Mouse (Mus musculus) embryonic facial prominence, embryonic 12.5 days (tissue): ENCODE data around the gene Socs7. TPM values are rescaled to one million over a fixed set of nuclear protein-coding genes. Genes with fewer than 3 reads are reported as not detected.
"Not testable (repeated sequence)": the region's sequence is repeated elsewhere in the genome, so short reads cannot be mapped to it uniquely, and the experiment has no call there.

Experiments
- ATAC-seq: fragments of 200-750 bp; cut with Nextera tagmentation; 2 replicates; pipeline ENCODE4 v1.8.0; 2017; ENCODE audit not compliant: insufficient number of reproducible peaks, insufficient read depth, low FRiP score, low TSS enrichment
- H3K27ac ChIP-seq: fragments of 300-500 bp; sonication (generic); 2 replicates; pipeline ENCODE4 v1.5.1; 2016; ENCODE audit warnings: mild to moderate bottlenecking
- H3K27me3 ChIP-seq: fragments of 300-500 bp; sonication (generic); 2 replicates; pipeline ENCODE4 v1.6.1; 2016; ENCODE audit warnings: mild to moderate bottlenecking, moderate library complexity
- H3K36me3 ChIP-seq: fragments of 300-500 bp; sonication (generic); 2 replicates; pipeline ENCODE4 v1.6.1; 2016; ENCODE audit warnings: mild to moderate bottlenecking
- H3K4me1 ChIP-seq: fragments of 300-500 bp; sonication (generic); 2 replicates; pipeline ENCODE4 v1.6.1; 2016
- H3K4me2 ChIP-seq: fragments of 300-500 bp; sonication (generic); replicated peaks from 2 replicates; pipeline ENCODE4 v1.6.1; 2016; ENCODE audit warnings: mild to moderate bottlenecking, moderate library complexity
- H3K4me3 ChIP-seq: fragments of 300-500 bp; sonication (generic); 2 replicates; pipeline ENCODE4 v1.5.1; 2016; ENCODE audit warnings: mild to moderate bottlenecking
- H3K9ac ChIP-seq: fragments of 300-500 bp; sonication (generic); 2 replicates; pipeline ENCODE4 v1.6.1; 2016; ENCODE audit warnings: mild to moderate bottlenecking, moderate library complexity
- H3K9me3 ChIP-seq: fragments of 300-500 bp; sonication (generic); 2 replicates; pipeline ENCODE4 v1.6.1; 2016; ENCODE audit warnings: mild to moderate bottlenecking, moderate library complexity
- WGBS: fragments of 180-500 bp; shearing (Covaris S2); methylation state at CpG from one replicate; pipeline ENCODE4 v1.1.7; 2016; 5-methylcytosine and 5-hydroxymethylcytosine counted together
- polyA plus RNA-seq: library from polyadenylated mRNA; unstranded; fragments of >200 nt; fragmentation: Nextera tagmentation; extraction: Ambion mirVana; gene quantifications from 2 replicates; pipeline ENCODE4 v1.2.1, GENCODE M21; 2016

Gene Socs7
- polyA plus RNA-seq, 1 experiment from 2014 or later, result 6.1 TPM

DNA sequence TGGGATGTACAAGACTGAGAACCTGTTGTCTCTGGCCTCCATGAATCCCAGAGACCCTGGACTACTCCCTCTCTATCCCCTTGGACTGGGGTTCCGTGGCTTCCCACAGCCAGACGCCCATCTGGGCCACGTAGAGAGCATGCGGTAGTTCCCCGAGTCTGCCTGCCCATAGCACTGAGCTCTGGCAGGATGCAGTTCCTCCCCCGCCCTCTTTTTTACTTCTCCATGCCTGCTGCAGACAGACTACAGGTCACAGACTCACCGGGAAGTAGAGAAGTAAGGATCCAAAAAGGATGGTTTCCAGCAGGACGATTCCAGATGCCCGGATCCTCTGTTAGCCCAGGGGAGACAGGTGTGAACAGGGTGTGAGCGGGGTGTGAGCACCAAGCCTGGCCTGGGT is 16.9 kb upstream of the Socs7 start:
- H3K4me1 ChIP-seq, result peaks cover 16% of the 10 kb centered on the region
- no peak overlapping the region for H3K27ac ChIP-seq
- H3K9me3 ChIP-seq, result no peaks in the 10 kb centered on the region
- H3K27me3 ChIP-seq, result peaks cover 3% of the 10 kb centered on the region; the same call in 1 of the 2 replicates
- H3K9ac ChIP-seq, result no peak overlapping the region
- 71% methylated on average over 10 of the region's 10 CpGs for WGBS
- no peak overlapping the region for H3K4me2 ChIP-seq
- no peak for ATAC-seq
- no peaks in the 10 kb centered on the region for H3K36me3 ChIP-seq
- no peak overlapping the region for H3K4me3 ChIP-seq

DNA sequence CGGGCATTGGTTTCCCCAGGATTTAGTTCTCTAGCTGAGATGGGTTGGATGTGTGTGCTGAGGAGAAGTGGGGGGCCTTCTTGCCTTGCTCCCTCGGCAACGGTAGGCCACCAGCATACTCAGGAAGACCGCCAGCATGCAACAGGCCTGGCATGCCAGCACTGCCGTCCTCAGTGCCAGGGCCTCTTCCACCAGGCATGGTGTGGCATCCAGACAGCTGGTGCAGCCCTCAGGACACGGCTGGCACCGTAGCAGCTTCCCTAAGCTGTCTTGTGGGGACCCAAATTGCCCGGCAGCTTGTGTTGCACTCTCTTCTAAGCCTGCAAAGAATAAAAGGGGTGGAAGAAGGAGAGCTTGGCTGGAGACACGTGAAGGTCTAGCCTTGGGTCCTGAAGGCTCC is 16.0 kb upstream of the Socs7 start:
- Histone ChIP-seq H3K27me3 (peaks cover 3% of the 10 kb centered on the region; the same call in 1 of the 2 replicates), H3K4me1 (peaks cover 16% of the 10 kb centered on the region), H3K4me2 (no peak overlapping the region), H3K27ac (no peak overlapping the region), H3K36me3 (no peaks in the 10 kb centered on the region), H3K9me3 (no peaks in the 10 kb centered on the region), H3K4me3 (no peak overlapping the region), H3K9ac (no peak overlapping the region)
- 84% methylated on average over 9 of the region's 9 CpGs for WGBS
- no peak for ATAC-seq

DNA sequence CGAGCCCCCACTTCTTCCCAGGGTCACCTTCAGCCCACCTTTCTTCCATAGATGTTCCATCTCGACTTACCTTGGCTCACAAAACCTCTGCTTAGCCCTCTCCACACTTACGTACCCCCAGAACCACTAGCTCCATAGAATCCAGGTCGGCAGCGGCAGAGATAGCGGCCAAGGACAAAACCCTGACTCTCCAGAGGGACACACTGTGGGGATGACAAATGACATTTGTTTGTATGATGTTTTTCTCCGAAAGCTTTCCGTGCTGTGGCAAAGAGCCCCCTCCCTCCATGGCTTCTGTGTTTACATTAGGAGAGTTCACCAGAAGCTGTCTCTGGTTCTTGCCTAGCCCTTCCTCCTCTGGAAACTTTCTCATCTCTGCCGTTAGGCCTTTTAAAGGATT is 15.1 kb upstream of the Socs7 start:
- no peak for ATAC-seq

DNA sequence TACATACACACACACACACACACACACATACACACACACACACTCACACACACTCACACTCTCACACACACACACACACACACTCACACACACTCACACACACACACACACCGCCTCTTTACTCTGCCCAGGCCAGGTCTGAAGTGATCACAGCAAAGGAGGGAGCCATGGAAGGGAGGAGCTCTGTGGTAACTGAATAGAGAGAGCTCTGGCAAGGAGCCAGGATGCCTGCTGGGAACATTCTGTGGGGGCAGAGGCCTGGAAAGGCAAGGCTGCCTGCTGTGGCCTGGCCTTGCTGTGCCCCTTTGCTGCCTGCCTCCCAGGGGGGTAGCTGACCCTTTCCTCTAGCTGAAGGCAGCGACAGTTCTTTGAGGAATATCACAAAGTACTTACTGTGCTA is 12.3 kb upstream of the Socs7 start:
- no peaks in the 10 kb centered on the region for H3K36me3 ChIP-seq
- H3K9ac ChIP-seq, result no peak overlapping the region
- H3K4me3 ChIP-seq, result no peak overlapping the region
- H3K27ac ChIP-seq, result 0 out of 2 replicates have a peak overlapping the region, but pooled peaks have one; percentile 0
- H3K4me2 ChIP-seq, result 0 out of 2 replicates have a peak overlapping the region, but pooled peaks have one; percentile 4
- 17% methylated on average over 2 of the region's 2 CpGs for WGBS
- peaks cover 3% of the 10 kb centered on the region; the same call in 1 of the 2 replicates for H3K27me3 ChIP-seq
- ATAC-seq, result peak; percentile 67; the same call in 1 of the 2 replicates
- no peaks in the 10 kb centered on the region for H3K9me3 ChIP-seq
- H3K4me1 ChIP-seq, result peaks cover 7% of the 10 kb centered on the region

More for the DNA sequence above, 15.1 kb upstream of the Socs7 start:
- WGBS, result 83% methylated on average over 9 of the region's 9 CpGs
- H3K4me3 ChIP-seq, result no peak overlapping the region
- H3K4me2 ChIP-seq, result no peak overlapping the region
- peaks cover 3% of the 10 kb centered on the region; the same call in 1 of the 2 replicates for H3K27me3 ChIP-seq
- H3K4me1 ChIP-seq, result peaks cover 16% of the 10 kb centered on the region
- H3K9ac ChIP-seq, result no peak overlapping the region
- no peaks in the 10 kb centered on the region for H3K36me3 ChIP-seq
- no peak overlapping the region for H3K27ac ChIP-seq
- H3K9me3 ChIP-seq, result no peaks in the 10 kb centered on the region

DNA sequence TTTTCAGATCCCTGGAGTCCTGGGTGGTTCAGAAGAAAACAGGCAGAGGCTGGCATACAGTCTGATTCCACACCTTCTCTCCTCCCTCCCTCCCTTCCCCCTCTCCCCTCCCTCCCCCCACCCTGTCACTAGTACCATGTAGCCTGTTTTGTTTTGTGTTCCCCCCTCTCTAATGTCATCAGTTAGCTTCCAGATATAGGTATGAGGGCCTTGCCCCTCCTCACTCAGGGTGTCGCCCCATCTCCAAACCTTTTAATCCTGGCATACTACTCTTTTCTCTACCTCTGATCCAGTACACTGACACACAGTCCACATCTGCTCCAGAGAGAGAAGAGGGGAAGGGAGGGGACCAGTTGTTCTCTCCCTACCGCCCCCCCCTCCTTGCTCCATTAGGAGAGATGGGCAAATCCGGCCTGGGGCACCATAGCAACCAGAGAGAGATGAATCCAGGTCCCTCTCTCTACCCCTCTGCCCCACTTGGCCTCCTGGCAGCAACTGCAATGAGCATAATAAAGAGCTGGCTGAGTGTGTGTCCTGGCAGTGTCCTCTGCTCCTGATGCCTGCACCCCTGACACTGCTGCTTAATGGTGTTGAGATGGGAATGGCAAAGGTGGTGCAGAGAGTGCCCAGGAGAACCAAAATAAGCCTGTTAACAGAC is 10.2 kb upstream of the Socs7 start, which contains the start of gene Gpr179:
Gene Gpr179 (minus strand): TSS at position 51 of the 658 bp plus-strand sequence.
- 65% methylated on average over 3 of the region's 3 CpGs for WGBS
- Histone ChIP-seq H3K4me1 (peaks cover 7% of the 10 kb centered on the region), H3K27me3 (no peaks in the 10 kb centered on the region; the same call in 1 of the 2 replicates), H3K4me3 (no peak within 1 kb of the TSS), H3K36me3 (no peaks in the 10 kb centered on the region), H3K27ac (no peak within 1 kb of the TSS), H3K9me3 (no peaks in the 10 kb centered on the region), H3K4me2 (no peak within 1 kb of the TSS), H3K9ac (no peak within 1 kb of the TSS)
- ATAC-seq, result no peak

DNA sequence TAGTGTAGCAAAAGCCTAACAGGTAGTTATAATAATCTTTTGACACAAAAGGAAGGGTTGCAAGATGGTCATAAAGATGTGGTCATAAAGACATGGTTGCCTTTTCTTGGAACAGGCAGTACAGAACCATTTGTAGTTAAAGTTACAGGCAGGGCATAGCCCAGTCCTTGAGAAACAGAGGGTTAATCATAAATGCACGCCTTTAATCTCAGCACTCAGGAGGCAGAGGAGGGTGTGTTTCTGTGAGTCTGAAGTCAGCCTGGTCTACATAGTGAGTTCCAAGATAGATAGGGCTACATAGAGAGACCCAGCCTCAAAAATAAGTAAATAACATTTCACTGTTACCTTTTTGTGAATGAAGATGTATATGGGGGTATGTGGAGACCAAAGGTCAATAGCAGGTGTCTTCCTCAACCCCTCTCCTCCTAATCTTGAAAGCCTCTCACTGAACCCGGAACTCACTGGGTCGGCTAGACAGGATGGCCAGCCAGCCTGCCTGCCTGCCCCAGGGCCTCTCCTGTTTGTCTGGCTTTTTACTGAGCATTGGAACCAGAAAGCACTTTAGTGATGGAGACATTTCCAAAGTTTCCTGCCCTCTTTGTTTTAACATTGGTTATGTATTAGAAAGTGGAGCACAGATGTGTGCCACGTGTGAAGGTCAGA is 9.3 kb upstream of the Socs7 start:
- Histone ChIP-seq H3K9me3 (no peaks in the 10 kb centered on the region), H3K4me2 (no peak overlapping the region), H3K36me3 (no peaks in the 10 kb centered on the region), H3K4me3 (no peak overlapping the region), H3K9ac (no peak overlapping the region), H3K4me1 (peaks cover 7% of the 10 kb centered on the region), H3K27me3 (no peaks in the 10 kb centered on the region; the same call in 1 of the 2 replicates), H3K27ac (no peak overlapping the region)
- 49% methylated on average over 4 of the region's 4 CpGs for WGBS
- no peak for ATAC-seq

DNA sequence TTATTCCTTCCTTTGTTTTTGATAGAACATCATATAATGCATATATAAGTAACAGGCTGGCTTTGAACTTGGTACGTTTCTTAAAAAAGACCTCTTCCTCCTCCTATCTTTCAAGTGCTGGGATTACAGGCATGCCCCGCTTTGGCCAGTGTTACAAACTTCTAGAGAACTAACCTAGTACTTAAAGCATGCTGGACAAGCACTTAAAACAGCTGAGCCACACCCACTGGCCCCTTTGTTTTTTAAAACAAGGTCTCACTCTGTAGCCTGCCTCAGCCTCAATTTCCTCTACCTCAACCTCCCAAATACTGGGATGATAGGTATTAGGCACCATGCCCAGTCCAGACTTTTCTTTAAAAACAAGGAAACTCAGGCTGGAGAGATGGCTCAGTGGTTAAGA is 7.7 kb upstream of the Socs7 start:
- no peak overlapping the region for H3K4me3 ChIP-seq
- H3K9me3 ChIP-seq, result no peaks in the 10 kb centered on the region
- WGBS, result 75% methylated on average over 2 of the region's 2 CpGs
- no peaks in the 10 kb centered on the region; the same call in 1 of the 2 replicates for H3K27me3 ChIP-seq
- H3K4me2 ChIP-seq, result no peak overlapping the region
- H3K27ac ChIP-seq, result no peak overlapping the region
- H3K36me3 ChIP-seq, result no peaks in the 10 kb centered on the region
- no peak overlapping the region for H3K9ac ChIP-seq
- no peak for ATAC-seq
- H3K4me1 ChIP-seq, result peaks cover 6% of the 10 kb centered on the region

DNA sequence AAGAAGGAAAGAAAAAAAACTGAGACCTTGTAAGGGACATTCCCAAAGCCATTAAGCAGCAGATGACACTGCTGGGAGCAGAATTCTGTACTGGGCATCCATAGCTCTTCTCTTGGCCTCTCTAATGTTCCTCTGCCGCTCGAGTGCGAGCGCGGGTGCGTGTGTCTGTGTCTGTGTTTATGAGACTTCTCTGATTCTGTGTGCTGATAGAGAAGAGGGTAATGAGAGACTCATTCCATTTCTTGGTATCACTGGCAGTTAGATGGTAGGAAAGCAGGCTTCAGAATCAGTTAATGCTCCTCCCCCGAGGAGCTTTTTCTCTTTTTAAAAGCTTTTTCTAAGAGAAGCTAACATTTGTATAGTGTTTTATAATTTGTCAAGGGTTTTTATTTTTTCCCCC is 7.1 kb upstream of the Socs7 start:
- Histone ChIP-seq H3K27ac (no peak overlapping the region), H3K9me3 (no peaks in the 10 kb centered on the region), H3K4me3 (no peak overlapping the region), H3K9ac (no peak overlapping the region), H3K4me2 (no peak overlapping the region), H3K4me1 (no peaks in the 10 kb centered on the region; the same call in 1 of the 2 replicates), H3K36me3 (no peaks in the 10 kb centered on the region), H3K27me3 (no peaks in the 10 kb centered on the region; the same call in 1 of the 2 replicates)
- WGBS, result 87% methylated on average over 7 of the region's 7 CpGs
- ATAC-seq, result no peak

DNA sequence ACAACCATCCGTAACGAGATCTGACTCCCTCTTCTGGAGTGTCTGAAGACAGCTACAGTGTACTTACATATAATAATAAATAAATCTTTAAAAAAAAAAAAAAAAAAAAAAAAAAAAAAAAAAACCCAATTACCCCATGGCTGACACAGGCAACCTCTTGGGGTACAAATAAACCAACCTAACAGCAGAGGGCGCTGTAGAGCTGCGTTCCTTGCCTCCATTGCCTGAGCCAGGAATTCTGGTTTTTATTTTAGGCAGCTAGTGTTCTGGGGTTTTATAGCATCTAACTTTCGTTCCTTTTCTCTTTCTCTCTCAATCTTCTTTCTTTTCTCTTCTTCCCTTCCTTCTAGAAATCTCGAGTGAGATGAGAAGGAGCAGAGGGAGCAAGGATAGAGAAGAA is 4.7 kb upstream of the Socs7 start:
- not testable (repeated sequence) for H3K27me3 ChIP-seq, H3K36me3 ChIP-seq, H3K27ac ChIP-seq, H3K4me2 ChIP-seq, H3K9ac ChIP-seq, H3K9me3 ChIP-seq, ATAC-seq, H3K4me3 ChIP-seq, H3K4me1 ChIP-seq
- WGBS, result 14% methylated on average over 4 of the region's 6 CpGs

DNA sequence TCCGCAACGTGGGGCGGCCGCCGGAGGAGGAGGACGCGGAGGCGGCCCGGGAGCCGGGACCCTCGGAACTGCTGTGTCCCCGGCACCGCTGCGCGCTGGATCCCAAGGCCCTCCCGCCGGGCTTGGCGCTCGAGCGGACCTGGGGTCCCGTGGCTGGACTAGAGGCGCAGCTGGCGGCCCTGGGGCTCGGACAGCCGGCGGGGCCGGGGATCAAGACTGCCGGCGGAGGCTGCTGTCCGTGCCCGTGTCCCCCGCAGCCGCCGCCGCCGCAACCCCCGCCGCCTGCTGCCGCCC is 245 bp downstream of the Socs7 start:
- Histone ChIP-seq H3K4me2 (peak overlapping the region; percentile 90), H3K9ac (peak overlapping the region; percentile 99), H3K9me3 (no peaks in the 10 kb centered on the region), H3K4me1 (peaks cover 25% of the 10 kb centered on the region), H3K27me3 (no peaks in the 10 kb centered on the region), H3K4me3 (peak overlapping the region; percentile 99), H3K36me3 (no peaks in the 10 kb centered on the region), H3K27ac (peak overlapping the region; percentile 86)
- no peak; the same call in 1 of the 2 replicates for ATAC-seq
- whole genome bisulfite sequencing, result under 1% methylated on average over 39 of the region's 39 CpGs

DNA sequence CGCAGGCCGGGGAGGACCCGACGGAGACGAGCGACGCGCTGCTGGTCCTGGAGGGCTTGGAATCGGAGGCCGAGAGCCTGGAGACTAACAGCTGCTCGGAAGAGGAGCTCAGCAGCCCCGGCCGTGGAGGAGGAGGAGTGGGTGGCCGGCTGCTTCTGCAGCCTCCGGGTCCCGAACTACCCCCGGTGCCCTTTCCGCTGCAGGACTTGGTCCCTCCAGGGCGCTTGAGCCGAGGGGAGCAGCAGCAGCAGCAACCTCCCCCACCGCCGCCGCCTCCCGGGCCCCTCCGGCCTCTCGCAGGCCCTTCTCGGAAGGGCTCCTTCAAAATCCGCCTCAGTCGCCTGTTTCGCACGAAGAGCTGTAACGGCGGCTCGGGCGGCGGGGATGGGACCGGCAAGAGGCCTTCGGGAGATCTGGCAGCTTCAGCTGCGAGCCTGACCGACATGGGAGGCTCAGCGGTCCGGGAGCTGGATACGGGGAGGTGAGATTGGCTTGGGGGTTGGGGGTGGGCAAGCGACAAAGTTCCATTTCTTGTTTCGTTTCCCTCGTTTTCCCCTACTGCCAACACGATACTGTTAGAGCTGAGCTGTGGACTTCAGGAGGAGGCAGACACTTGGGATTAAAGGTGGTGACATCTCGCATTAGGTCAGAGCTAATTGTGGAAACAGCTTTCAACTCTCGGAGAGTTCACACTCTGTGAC is 742 bp downstream of the Socs7 start:
- under 1% methylated on average over 42 of the region's 49 CpGs for WGBS

More for the DNA sequence above, 742 bp downstream of the Socs7 start:
- H3K27me3 ChIP-seq, result no peaks in the 10 kb centered on the region
- peak overlapping the region; percentile 99 for H3K4me3 ChIP-seq
- H3K9me3 ChIP-seq, result no peaks in the 10 kb centered on the region
- H3K4me1 ChIP-seq, result peaks cover 25% of the 10 kb centered on the region
- peak overlapping the region; percentile 90 for H3K4me2 ChIP-seq
- peak overlapping the region; percentile 86 for H3K27ac ChIP-seq
- H3K9ac ChIP-seq, result peak overlapping the region; percentile 99
- 0 out of 2 replicates have a peak, but pooled peaks have one; percentile 2 for ATAC-seq
- no peaks in the 10 kb centered on the region for H3K36me3 ChIP-seq
